8 mouse cellular contexts compared by ENCODE assay signal in genomic region chr6:124813933-124814332, GRCm38 (mm10). TPM values are rescaled to one million over a fixed set of nuclear protein-coding genes. Genes with fewer than 3 reads are reported as not detected.
DNase-seq lines count a peak whose midpoint lies in the region; ATAC-seq lines count a peak whose summit lies in the region.

TSS of gene Tpi1 (minus strand) at chr6:124814296.

- WGBS in hindbrain, embryonic 13.5 days = under 1% methylated on average over 22 of the region's 22 CpGs

- H3K9ac ChIP-seq in hindbrain, embryonic 13.5 days = peak within 1 kb of the TSS; percentile 86

- H3K27ac ChIP-seq in hindbrain, embryonic 13.5 days = peak within 1 kb of the TSS; percentile 88

- peak; percentile 94 for DNase-seq in Muller cell, postnatal 12 days (ENCODE audit: inconsistent ontology term)
- DNase-seq in cerebellum, postnatal 10 days = peak; percentile 95 to 97
- peak; percentile 82 to 86 for DNase-seq in frontal cortex, postnatal 14 days (ENCODE audit: low spot score in 2 of 2)
- DNase-seq in layer of hippocampus, postnatal 25 days (ENCODE audit: extremely low spot score in 1 of 2, low spot score in 1 of 2) = peak; percentile 78 to 79
- DNase-seq in lung, postnatal 25 days (ENCODE audit: low spot score) = peak; percentile 94
- peak; percentile 92 for DNase-seq in retina, embryonic 14.5 days (ENCODE audit: low spot score)
- peak; percentile 85 for DNase-seq in thymus, postnatal 4 days

- no peaks in the 10 kb centered on the region for H3K9me3 ChIP-seq in hindbrain, embryonic 13.5 days

- ATAC-seq in hindbrain, embryonic 13.5 days (ENCODE audit: low FRiP score) = peak; percentile 84

- peaks cover 48% of the 10 kb centered on the region for H3K4me1 ChIP-seq in hindbrain, embryonic 13.5 days (replicated peaks)

- peak within 1 kb of the TSS; percentile 59 for H3K4me3 ChIP-seq in hindbrain, embryonic 13.5 days

- H3K27me3 ChIP-seq in hindbrain, embryonic 13.5 days = no peaks in the 10 kb centered on the region

- peaks cover 55% of the 10 kb centered on the region for H3K36me3 ChIP-seq in hindbrain, embryonic 13.5 days

- peak within 1 kb of the TSS; percentile 81 for H3K4me2 ChIP-seq in hindbrain, embryonic 13.5 days

RNA-seq across cellular contexts. Expression of gene Tpi1, which starts in this region (rescaled TPM):
- 361 and 374 TPM in 2 replicates for polyA plus RNA-seq in hindbrain, embryonic 13.5 days (2015; fragmentation: Nextera tagmentation; extraction: Ambion mirVana)
- 100 to 1,000 TPM; 685 to 811 TPM for total RNA-seq in layer of hippocampus, postnatal 25 days (2021)

Comparison
In these comparisons a context has a peak if more than half of its experiments do, and no peak if none do; other contexts are left out.
1. Peak in every context shown above with its lines: DNase-seq, ATAC-seq, H3K4me3 ChIP-seq and H3K27ac ChIP-seq.